Mouse (Mus musculus) heart, embryonic 12.5 days (tissue): ENCODE data around the gene Sp140. TPM values are rescaled to one million over a fixed set of nuclear protein-coding genes. Genes with fewer than 3 reads are reported as not detected.

Experiments used
- polyA plus RNA-seq: library from polyadenylated mRNA; unstranded; fragments of >200 nt; fragmentation: Nextera tagmentation; extraction: Ambion mirVana; gene quantifications from 2 replicates; pipeline ENCODE4 v1.2.1, GENCODE M21; 2016

The Sp140 gene
- polyA plus RNA-seq, 1 experiment from 2014 or later: 2.1 TPM

Other genes starting within 250 kb of the Sp140 start
- gene G530012D18Rik, start 24.7 kb upstream of the Sp140 start, polyA plus RNA-seq: not detected in 2 replicates
- 1.4 and 1.5 TPM in 2 replicates for gene Sp110, start 1.6 kb upstream of the Sp140 start, polyA plus RNA-seq
- gene Sp100, start 49.6 kb downstream of the Sp140 start, polyA plus RNA-seq: 0.88 and 1.2 TPM in 2 replicates
- gene A630001G21Rik, start 178.3 kb downstream of the Sp140 start, polyA plus RNA-seq: 1.3 and 1.4 TPM in 2 replicates
- gene Cab39, start 193.1 kb downstream of the Sp140 start, polyA plus RNA-seq: 39.8 and 41.2 TPM in 2 replicates